ENCODE assay signal across 20 mouse cellular contexts in genomic region chr7:24846576-24846975, GRCm38 (mm10). TPM values are rescaled to one million over a fixed set of nuclear protein-coding genes. Genes with fewer than 3 reads are reported as not detected.
"Had no signal": no experiment of that assay in that cellular context is flagged by ENCODE, and none has a peak within 500 bp of the region (broad histone marks: within the 10 kb centered on the region; RNA-seq: fewer than 3 reads in every experiment).

No protein-coding gene starts in this region.

RNA-seq across cellular contexts. Expression of gene Gm9844, which starts 15.4 kb away (rescaled TPM):
- polyA plus RNA-seq: liver, adult 2 months had no signal

RNA-seq across cellular contexts. Expression of gene Lypd4, which starts 23.2 kb away (rescaled TPM):
- polyA plus RNA-seq: heart, embryonic 11.5 days; heart, embryonic 13.5 days; heart, embryonic 15.5 days; heart, postnatal 0 days; hindbrain, embryonic 11.5 days; hindbrain, embryonic 13.5 days; hindbrain, embryonic 15.5 days; hindbrain, postnatal 0 days; intestine, embryonic 14.5 days; intestine, embryonic 16.5 days; kidney, embryonic 15.5 days; kidney, postnatal 0 days; large intestine, adult 2 months; limb, embryonic 11.5 days; limb, embryonic 13.5 days; limb, embryonic 15.5 days; liver, adult 2 months; liver, embryonic 14.5 days had no signal

RNA-seq across cellular contexts. Expression of gene Dmrtc2, which starts 23.3 kb away (rescaled TPM):
- polyA plus RNA-seq: heart, adult 2 months; heart, embryonic 11.5 days; heart, embryonic 15.5 days; heart, postnatal 0 days; intestine, embryonic 14.5 days; intestine, embryonic 16.5 days; kidney, adult 2 months; kidney, embryonic 15.5 days; large intestine, adult 2 months; limb, embryonic 11.5 days; limb, embryonic 13.5 days; limb, embryonic 15.5 days; liver, adult 2 months; liver, embryonic 14.5 days had no signal
